Mouse (Mus musculus) kidney, embryonic 14.5 days (tissue): Measurements from ENCODE around the gene Lrrc75a. TPM values are rescaled to one million over a fixed set of nuclear protein-coding genes. Genes with fewer than 3 reads are reported as not detected.
"Not testable (repeated sequence)": the region's sequence is repeated elsewhere in the genome, so short reads cannot be mapped to it uniquely, and the experiment has no call there.

ENCODE experiments used
- ATAC-seq: fragments of 200-750 bp; cut with Nextera tagmentation; 2 replicates; pipeline ENCODE4 v1.8.0; 2017; ENCODE audit warnings: moderate number of reproducible peaks, mild to moderate bottlenecking, moderate TSS enrichment, moderate library complexity; ENCODE audit not compliant: low FRiP score, low TSS enrichment
- H3K27ac ChIP-seq: fragments of 300-500 bp; sonication (generic); 2 replicates; pipeline ENCODE4 v1.5.1; 2014; ENCODE audit warnings: low read depth, mild to moderate bottlenecking, low read length, moderate library complexity, mixed read lengths
- H3K27me3 ChIP-seq: fragments of 300-500 bp; sonication (generic); 2 replicates; pipeline ENCODE4 v1.6.1; 2014; ENCODE audit warnings: mild to moderate bottlenecking, low read length; ENCODE audit not compliant: control insufficient read depth, insufficient read depth
- H3K36me3 ChIP-seq: fragments of 300-500 bp; sonication (generic); 2 replicates; pipeline ENCODE4 v1.6.1; 2014; ENCODE audit warnings: low read length, mixed read lengths; ENCODE audit not compliant: control insufficient read depth, insufficient read depth
- H3K4me1 ChIP-seq: fragments of 300-500 bp; sonication (generic); 2 replicates; pipeline ENCODE4 v1.6.1; 2014; ENCODE audit warnings: low read length, mixed read lengths; ENCODE audit not compliant: control insufficient read depth, insufficient read depth
- H3K4me2 ChIP-seq: fragments of 300-500 bp; sonication (generic); replicated peaks from 2 replicates; pipeline ENCODE4 v1.6.1; 2014; ENCODE audit warnings: low read depth, mild to moderate bottlenecking, low read length
- H3K4me3 ChIP-seq: fragments of 300-500 bp; sonication (generic); 2 replicates; pipeline ENCODE4 v1.5.1; 2014; ENCODE audit warnings: mild to moderate bottlenecking, low read length
- H3K9ac ChIP-seq: fragments of 300-500 bp; sonication (generic); 2 replicates; pipeline ENCODE4 v1.6.1; 2014; ENCODE audit warnings: low read depth, mild to moderate bottlenecking, low read length, moderate library complexity
- H3K9me3 ChIP-seq: fragments of 300-500 bp; sonication (generic); 2 replicates; pipeline ENCODE4 v1.6.1; 2016; ENCODE audit warnings: low read length; ENCODE audit not compliant: control insufficient read depth
- WGBS: fragments of 180-500 bp; shearing (Covaris S2); extraction: QIAGEN DNeasy Blood & Tissue Kit; methylation state at CpG from one replicate; pipeline ENCODE4 v1.1.7; 2014; 5-methylcytosine and 5-hydroxymethylcytosine counted together
- polyA plus RNA-seq: library from polyadenylated mRNA; unstranded; fragments of >200 nt; fragmentation: Nextera tagmentation; extraction: Ambion mirVana; gene quantifications from 2 replicates; pipeline ENCODE4 v1.2.1, GENCODE M21; 2014

Lrrc75a gene
- polyA plus RNA-seq, 1 experiment from 2014 or later, result 18.7 TPM

DNA sequence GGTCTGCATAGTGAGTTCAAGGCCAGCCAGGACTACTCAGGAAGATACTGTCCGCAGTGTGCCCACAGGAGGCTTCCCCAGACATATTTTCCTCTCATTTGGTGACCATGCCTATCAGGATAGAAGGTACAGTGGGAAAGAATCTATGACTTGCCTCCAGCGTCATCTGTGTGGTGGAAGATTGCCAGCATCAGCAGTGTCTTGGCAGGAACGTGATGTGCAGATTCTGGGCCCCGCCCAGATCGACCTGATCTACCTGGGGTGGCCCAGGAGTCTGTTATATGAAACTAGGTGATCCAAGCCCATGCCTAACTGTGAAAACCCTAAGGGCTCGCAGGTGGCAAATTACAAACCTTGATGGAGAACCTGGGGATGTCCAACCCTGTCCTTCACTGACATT lies 21.7 kb upstream of the Lrrc75a start:
- Histone ChIP-seq H3K4me1 (no peaks in the 10 kb centered on the region), H3K4me3 (no peak overlapping the region), H3K9ac (no peak overlapping the region), H3K4me2 (no peak overlapping the region), H3K36me3 (peaks cover 12% of the 10 kb centered on the region), H3K9me3 (no peaks in the 10 kb centered on the region), H3K27me3 (no peaks in the 10 kb centered on the region), H3K27ac (no peak overlapping the region)
- 85% methylated on average over 6 of the region's 6 CpGs for WGBS
- no peak for ATAC-seq

GRCm38 (mm10) chr11:62669471-62669870 lies 21.1 kb upstream of the Lrrc75a start:
- 74% methylated on average over 12 of the region's 12 CpGs for WGBS
- H3K36me3 ChIP-seq, result peaks cover 17% of the 10 kb centered on the region
- no peak for ATAC-seq

DNA sequence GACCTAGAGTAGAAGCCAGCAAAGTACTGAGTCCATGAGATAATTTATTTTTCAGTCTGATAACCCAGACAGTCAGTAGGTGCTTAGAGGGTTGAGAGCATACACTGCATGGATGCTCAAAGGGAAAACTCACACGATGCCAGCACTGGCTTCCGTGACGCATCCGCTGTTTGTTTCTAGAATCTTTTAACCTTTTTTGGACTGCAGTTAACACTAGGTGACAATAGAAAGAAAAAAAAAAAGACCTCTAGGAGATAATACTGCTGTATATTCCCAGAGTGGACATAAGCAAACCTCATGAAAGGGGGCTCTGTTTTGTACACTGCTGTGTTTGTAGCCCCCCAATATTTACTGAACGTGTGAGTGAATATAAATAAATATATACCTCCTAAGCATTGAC lies 20.7 kb upstream of the Lrrc75a start:
- no peaks in the 10 kb centered on the region for H3K27me3 ChIP-seq
- no peaks in the 10 kb centered on the region for H3K4me1 ChIP-seq
- no peak overlapping the region for H3K9ac ChIP-seq
- ATAC-seq, result no peak
- no peak overlapping the region for H3K27ac ChIP-seq
- no peaks in the 10 kb centered on the region for H3K9me3 ChIP-seq
- H3K36me3 ChIP-seq, result peaks cover 18% of the 10 kb centered on the region
- H3K4me2 ChIP-seq, result no peak overlapping the region
- WGBS, result 95% methylated on average over 5 of the region's 5 CpGs
- H3K4me3 ChIP-seq, result no peak overlapping the region

More at GRCm38 (mm10) chr11:62669471-62669870, 21.1 kb upstream of the Lrrc75a start:
- H3K9me3 ChIP-seq, result no peaks in the 10 kb centered on the region
- no peak overlapping the region for H3K27ac ChIP-seq
- no peak overlapping the region for H3K9ac ChIP-seq
- no peaks in the 10 kb centered on the region for H3K4me1 ChIP-seq
- no peak overlapping the region for H3K4me3 ChIP-seq
- no peak overlapping the region for H3K4me2 ChIP-seq
- H3K27me3 ChIP-seq, result no peaks in the 10 kb centered on the region

DNA sequence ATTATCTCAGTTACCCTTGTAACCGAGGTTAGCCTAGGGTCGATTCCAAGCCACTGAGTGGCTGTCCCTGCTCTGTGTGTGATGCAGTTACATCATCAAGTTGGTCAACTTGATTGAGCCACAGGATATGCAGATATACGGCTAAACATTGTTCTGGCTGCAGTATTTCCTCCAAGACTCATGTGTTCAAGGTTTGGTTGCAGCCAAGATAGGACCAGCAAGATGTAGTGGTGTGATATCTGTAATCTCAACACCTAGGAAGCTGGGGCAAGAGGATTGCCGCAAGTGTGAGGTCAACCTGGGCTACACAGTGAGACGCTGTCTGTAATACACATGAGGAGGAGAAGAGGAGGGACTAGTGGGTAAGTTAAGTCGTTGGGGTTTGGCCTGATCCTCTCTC lies 15.9 kb upstream of the Lrrc75a start:
- no peak overlapping the region for H3K4me2 ChIP-seq
- H3K36me3 ChIP-seq, result peaks cover 21% of the 10 kb centered on the region
- H3K4me1 ChIP-seq, result no peaks in the 10 kb centered on the region
- no peak for ATAC-seq
- no peak overlapping the region for H3K9ac ChIP-seq
- H3K4me3 ChIP-seq, result no peak overlapping the region
- no peak overlapping the region for H3K27ac ChIP-seq
- no peaks in the 10 kb centered on the region for H3K27me3 ChIP-seq
- WGBS, result 84% methylated on average over 6 of the region's 6 CpGs
- H3K9me3 ChIP-seq, result no peaks in the 10 kb centered on the region

DNA sequence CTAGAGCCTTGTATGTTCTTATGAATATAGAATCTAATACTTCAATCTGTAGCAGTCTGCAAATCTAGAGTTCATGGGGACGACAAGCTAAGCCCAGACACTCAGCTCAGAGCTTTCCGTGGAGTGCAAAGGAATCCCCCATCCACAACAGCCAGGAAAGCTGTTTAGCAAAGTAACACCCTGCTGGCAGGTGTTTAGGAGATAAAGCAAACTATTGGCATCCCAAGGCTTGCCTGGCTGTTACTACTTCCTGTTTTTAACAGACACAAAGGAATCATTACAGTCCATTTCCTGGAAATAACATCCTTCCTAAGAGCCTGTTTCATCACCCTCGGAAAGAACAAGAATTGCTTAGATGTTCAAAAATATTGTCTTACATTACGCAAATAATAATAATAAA lies 12.6 kb upstream of the Lrrc75a start:
- Histone ChIP-seq H3K27ac (no peak overlapping the region), H3K27me3 (no peaks in the 10 kb centered on the region), H3K4me1 (no peaks in the 10 kb centered on the region), H3K4me3 (no peak overlapping the region), H3K36me3 (peaks cover 16% of the 10 kb centered on the region), H3K9ac (no peak overlapping the region), H3K4me2 (no peak overlapping the region), H3K9me3 (no peaks in the 10 kb centered on the region)
- no peak for ATAC-seq
- WGBS, result 59% methylated on average over 4 of the region's 4 CpGs

DNA sequence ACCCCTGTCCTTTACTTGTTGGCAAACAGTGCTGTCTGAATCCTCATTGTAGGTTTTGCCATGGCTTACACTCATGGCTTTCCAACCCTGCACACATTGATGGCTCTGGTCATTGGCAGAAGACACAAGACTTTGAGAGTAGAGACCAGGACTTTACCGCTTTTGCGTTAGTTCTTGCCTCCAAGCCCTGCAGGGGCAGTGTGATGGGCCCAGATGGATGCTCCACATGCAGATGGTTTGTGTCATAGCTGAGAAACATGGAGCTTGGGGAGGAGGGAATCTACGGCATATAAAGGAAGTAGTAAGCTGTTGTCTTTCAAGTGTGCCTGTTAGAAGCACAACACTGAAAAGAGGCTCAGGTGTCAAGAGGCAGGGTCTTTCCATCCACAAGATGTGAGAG lies 3.8 kb upstream of the Lrrc75a start:
- H3K4me2 ChIP-seq, result no peak overlapping the region
- no peak overlapping the region for H3K27ac ChIP-seq
- no peaks in the 10 kb centered on the region for H3K9me3 ChIP-seq
- no peaks in the 10 kb centered on the region for H3K27me3 ChIP-seq
- peaks cover 8% of the 10 kb centered on the region; the same call in 1 of the 2 replicates for H3K4me1 ChIP-seq
- no peak overlapping the region for H3K4me3 ChIP-seq
- 87% methylated on average over 3 of the region's 3 CpGs for WGBS
- H3K9ac ChIP-seq, result no peak overlapping the region
- no peak for ATAC-seq
- peaks cover 13% of the 10 kb centered on the region; the same call in 1 of the 2 replicates for H3K36me3 ChIP-seq

GRCm38 (mm10) chr11:62651563-62651962 lies 3.2 kb upstream of the Lrrc75a start:
- Histone ChIP-seq H3K36me3 (peaks cover 13% of the 10 kb centered on the region; the same call in 1 of the 2 replicates), H3K4me2 (no peak overlapping the region), H3K27me3 (no peaks in the 10 kb centered on the region), H3K4me3 (no peak overlapping the region), H3K9me3 (no peaks in the 10 kb centered on the region), H3K9ac (no peak overlapping the region), H3K27ac (no peak overlapping the region), H3K4me1 (peaks cover 14% of the 10 kb centered on the region)
- WGBS, result 89% methylated on average over 3 of the region's 3 CpGs
- ATAC-seq, result no peak

- not testable (repeated sequence) for H3K27me3 ChIP-seq, ATAC-seq, H3K9me3 ChIP-seq, H3K27ac ChIP-seq, H3K9ac ChIP-seq
- 80% methylated on average over 4 of the region's 4 CpGs for WGBS
- Histone ChIP-seq H3K4me2 (peak overlapping the region; percentile 92; the same call in 1 of the 2 replicates), H3K4me1 (peaks cover 31% of the 10 kb centered on the region), H3K36me3 (peaks cover 13% of the 10 kb centered on the region; the same call in 1 of the 2 replicates), H3K4me3 (peak overlapping the region; percentile 75; the same call in 1 of the 2 replicates)
These were observed 1.5 kb upstream of the Lrrc75a start for GRCm38 (mm10) chr11:62649803-62650202.

GRCm38 (mm10) chr11:62648591-62649391 lies 468 bp upstream of the Lrrc75a start, which contains the start of gene Mmgt2:
Gene Mmgt2 (plus strand): TSS chr11:62648664.
- Histone ChIP-seq H3K9ac (peak within 1 kb of the TSS; percentile 72), H3K4me1 (peaks cover 34% of the 10 kb centered on the region), H3K36me3 (peaks cover 8% of the 10 kb centered on the region; the same call in 1 of the 2 replicates), H3K9me3 (no peaks in the 10 kb centered on the region), H3K4me2 (peak within 1 kb of the TSS; percentile 92), H3K27me3 (no peaks in the 10 kb centered on the region), H3K27ac (peak within 1 kb of the TSS; percentile 87), H3K4me3 (peak within 1 kb of the TSS; percentile 75)
- WGBS, result under 1% methylated on average over 40 of the region's 53 CpGs
- ATAC-seq, result peak; percentile 93
